Mouse (Mus musculus) spleen, postnatal 14 days (tissue): Measurements from ENCODE around the gene Tmem267.
"Not testable (repeated sequence)": the region's sequence is repeated elsewhere in the genome, so short reads cannot be mapped to it uniquely, and the experiment has no call there.

Experiments
- DNase-seq, 2 experiments: peaks; one replicate each; pipeline ENCODE4 v3.0.0; 2021 to 2022; ENCODE audit warnings: low spot score in 2 of 2

Gene Tmem267

DNA sequence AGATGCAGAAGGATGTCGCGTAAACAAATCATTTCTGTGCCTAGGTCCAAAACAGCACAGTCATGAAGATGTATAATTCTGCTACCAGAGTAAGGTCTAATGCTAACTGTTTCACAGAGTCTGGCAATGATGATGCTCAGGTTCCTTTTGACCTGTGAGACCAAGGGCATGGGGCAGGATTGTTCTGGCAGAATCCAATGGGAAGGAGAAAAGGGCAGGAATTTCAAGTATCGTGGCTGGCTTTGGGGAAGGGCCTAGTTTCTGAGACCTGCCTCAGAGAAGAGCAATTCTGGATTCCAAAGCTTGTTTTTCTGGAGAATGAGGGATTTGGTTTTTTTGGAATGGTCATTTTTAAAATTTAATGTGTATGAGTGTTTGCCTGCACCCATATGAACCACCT, 131.0 kb downstream of the Tmem267 start:
- no peak for DNase-seq

DNA sequence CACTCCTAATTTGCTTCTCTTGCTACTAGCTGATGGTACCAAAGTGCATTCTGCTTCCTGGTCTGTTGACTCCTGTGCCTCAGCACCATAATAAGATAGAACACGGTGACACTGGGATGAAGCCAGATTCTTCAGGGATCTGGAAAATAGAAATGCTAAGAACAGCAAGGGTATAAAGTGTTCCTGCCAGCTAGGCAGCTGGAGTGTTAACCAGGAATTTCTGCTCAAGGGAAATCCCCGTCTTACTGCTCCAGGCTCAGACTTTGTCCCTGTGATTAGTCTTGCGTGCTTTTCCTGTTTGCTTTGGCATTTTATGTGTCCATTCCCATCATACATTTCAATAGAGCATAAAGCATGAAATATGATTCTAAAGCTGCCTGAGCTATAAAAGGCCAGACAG, 131.9 kb downstream of the Tmem267 start:
- no peak for DNase-seq

DNA sequence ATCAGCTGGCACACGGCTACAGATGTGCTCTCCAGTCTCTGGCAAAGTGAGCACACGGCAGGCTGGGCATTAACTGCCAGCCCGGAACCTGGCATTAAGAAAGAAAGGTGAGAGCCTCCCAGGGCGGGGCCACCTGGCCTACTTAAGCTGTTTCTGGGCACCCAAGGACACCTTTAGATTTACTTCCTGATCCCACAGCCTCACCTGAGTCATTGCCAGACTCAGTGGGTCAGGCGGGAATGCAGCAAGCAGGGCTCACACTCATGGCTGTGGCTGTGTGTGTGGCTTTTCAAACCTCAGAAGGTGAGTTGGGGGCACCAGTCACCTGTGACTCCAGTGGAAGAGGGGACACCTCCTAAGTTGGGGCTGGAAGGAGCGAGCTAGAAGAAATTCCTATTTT, 135.8 kb downstream of the Tmem267 start, which contains the start of gene Ccl28:
Ccl28 (plus strand) TSS at position 186 of the 400 bp plus-strand sequence.
- DNase-seq = no peak

DNA sequence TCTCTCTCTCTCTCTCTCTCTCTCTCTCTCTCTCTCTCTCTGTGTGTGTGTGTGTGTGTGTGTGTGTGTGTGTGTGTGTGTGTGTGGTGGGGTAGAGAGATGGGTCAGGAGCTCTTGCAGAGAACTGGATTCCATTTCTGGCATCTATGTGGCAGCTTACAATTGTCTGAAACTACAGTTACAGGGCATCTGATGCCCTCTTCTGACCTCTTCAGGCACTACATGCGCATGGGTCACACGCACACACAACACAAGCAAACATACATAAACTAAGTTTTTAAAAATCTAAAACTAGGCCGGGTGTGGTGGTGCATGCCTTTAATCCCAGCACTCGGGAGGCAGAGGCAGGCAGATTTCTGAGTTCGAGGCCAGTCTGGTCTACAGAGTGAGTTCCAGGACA, 138.1 kb downstream of the Tmem267 start:
- DNase-seq = not testable (repeated sequence)

DNA sequence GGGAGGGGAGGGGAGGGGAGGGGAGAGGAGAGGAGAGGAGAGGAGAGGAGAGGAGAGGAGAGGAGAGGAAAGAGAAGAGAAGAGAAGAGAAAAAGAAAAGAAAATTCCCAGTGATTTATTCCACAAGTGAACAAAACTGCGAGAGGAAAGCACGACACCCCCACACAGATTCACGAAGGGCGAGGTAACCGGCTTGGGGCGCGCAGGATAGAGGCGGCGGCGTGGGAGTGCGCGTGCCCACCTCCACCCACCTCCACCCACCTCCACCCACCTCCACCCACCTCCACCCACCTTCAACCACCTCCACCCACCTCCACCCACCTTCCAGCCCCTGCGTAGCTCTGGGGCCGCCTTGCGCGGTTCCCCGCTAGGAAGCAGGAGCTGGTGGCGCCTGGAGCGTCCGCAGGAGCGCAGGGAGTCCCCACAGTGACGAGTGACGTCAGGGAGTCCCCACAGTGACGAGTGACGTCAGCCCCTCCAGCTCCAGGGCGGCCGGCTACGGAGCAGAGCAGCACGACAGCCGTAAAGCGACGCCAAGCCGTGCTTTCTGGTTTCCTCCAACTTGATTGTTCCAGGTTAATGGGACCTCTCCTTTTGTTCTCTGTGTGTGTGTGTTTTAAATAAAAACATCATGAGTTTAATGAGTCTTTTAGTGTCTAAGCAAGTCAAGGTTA, 143.8 kb downstream of the Tmem267 start:
- peak; percentile 24 to 53 for DNase-seq

DNA sequence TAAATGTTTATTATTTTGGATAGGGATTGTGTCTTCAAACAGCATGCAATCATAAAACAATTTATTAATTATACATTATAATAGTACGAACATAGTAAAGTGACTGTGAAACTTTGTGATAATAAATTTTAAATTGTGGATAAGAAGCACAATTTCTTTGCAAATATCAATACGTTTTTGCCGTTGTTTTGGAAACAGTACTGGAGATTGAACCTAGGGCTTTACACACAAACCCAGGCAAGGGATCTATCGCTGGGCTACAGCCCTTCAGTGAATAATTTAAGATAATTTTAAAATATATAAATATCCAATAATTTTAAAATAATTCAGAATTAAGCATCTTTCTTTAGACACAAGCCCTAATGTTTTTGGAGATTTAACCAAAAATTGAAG, 144.3 kb downstream of the Tmem267 start:
- no peak for DNase-seq

DNA sequence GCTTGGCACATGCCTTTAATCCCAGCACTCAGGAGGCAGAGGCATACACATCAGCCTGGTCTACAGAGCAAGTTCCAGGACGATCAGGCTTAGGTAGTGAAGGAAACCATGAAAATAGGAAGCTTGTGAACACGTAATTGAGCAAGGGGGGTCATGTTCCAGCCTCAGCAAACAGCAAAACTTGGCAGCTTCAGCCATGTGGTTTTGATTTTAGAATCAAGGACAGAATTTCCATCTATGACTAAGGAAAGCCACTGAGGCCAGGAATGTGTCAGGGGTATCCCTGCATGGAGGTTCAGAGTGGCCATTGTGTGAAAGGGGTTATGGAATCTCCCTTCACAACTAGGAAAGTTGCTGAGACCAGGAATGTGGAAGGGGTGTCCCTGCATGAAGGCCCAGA, 147.7 kb downstream of the Tmem267 start:
- no peak for DNase-seq

DNA sequence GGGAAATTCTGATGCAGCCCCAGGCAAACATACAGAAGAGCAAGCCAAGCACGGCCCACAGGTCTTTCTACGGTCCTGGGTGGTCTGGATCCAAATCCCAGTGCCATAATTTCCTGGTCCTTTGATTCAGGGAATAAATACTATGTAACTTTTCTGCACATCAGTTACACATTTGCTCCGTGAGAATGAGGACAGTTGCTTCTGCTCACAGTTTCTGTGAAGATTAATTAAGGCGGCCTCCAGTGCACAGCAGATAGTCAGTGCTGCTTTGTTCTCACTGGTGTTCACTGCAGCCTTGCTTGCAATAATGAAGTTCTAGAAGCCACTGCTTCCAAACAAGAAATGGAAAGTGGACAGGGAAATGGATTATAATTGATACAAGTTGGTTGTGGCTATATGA, 150.0 kb downstream of the Tmem267 start:
- no peak for DNase-seq

DNA sequence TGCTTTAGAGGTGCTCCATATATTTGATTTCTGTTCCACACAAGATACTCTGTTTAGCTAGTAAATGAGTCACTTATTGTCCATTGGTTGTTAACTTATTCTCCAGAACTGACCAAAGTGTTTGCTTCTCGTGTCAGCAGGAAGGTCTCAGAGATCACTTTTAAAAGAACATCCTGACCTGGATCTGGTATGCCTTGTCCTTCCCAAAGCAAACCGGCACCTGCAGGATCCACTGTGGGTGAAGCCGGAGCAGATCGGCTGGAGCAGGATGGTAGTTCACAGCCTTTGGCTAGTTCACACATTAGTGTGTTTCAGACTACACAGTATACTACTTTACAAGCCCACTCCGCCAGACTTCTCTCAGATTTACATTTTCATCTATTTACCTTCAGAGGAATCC, 150.6 kb downstream of the Tmem267 start:
- DNase-seq = no peak

DNA sequence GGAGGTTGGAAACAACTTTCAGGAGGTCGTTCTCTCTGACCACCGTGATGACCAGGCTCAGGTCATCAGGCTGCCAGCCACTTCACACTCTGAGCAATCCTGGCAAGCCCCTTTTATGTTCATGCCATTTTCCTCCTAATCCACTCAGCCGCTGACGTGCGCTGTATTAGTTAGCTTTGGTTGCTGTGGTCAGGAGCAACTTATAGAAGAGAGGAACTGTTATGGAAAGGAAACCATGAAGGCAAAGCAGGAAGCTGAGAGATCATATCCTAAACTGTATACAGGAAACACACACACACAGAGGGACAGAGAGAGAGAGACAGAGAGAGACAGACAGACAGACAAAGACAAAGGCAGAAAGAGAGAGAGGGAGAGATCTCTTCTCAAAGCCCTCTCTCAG, 151.5 kb downstream of the Tmem267 start:
- no peak for DNase-seq

DNA sequence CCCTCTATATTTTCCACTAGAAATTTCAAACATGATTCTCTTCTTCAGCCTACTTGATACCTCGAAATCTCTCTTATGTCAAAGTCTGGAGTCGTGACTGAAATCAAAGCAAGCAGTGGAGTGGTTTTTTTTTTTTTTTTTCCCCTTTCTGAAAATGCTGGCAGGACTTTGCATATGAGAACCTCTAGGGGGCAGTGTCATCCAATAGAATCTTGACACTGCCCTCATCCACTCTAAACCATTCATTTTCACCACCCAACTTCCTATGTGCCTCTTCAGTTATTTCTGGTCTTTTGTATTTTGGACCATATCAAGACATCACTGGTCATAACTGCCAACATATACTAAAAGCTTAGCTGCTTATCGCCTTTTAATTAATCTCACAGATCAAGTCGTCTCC, 152.7 kb downstream of the Tmem267 start:
- no peak for DNase-seq

DNA sequence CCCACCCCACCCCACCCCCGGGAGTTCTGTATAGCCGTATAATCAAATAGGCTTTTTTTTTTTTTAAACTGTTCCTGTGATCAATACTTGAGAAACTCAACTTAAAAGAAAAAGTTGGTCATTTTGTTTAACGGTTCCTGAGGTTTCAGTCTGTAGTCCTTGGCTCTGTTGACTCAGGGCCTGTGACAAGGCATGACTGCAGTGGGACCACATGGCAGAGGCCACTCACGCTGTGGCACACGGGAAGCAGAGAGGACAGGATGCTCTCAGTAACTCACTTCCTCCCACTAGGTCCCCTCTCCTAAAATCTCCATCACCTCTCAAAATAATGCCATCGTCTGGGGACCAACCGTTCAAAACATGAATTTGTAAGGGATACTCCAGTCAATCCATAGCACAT, 153.3 kb downstream of the Tmem267 start:
- no peak for DNase-seq

DNA sequence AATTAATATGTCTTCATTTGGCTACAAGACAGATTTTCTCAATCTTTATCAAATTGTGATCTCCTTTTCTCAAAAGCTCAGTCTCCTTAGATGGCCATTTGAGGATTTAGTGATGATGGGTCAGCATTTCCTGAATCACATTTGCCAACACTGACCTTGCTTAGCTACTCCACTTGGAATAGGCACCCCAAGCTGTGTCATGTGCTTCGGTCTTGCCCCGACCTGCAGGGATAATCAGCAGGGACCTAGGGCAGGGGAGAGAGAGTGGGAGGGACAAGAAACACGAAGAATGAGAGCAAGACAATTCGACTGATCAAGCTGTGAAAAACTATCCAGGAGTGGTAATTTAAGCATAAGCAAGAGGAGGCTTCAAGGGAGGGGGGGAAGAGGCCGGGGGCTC, 156.9 kb downstream of the Tmem267 start:
- no peak for DNase-seq

DNA sequence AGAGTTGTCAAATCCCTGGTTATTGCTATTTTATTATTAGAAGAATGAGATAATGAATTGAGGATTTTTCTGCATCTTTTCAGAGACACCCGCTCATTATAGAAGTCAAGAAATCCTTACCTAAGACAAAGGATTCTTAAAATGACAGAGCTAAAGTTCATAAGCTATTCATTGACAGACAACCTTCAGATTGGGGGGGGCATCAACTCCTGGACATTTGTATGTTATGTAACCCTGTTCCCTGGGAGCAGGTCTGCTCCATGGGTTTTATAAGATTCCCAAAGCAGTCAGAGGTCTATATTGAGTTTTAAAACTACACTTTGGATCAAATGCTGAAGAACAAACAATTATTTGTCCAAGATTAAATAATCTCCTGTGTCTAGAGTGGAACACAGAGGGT, 158.7 kb downstream of the Tmem267 start:
- no peak for DNase-seq

DNA sequence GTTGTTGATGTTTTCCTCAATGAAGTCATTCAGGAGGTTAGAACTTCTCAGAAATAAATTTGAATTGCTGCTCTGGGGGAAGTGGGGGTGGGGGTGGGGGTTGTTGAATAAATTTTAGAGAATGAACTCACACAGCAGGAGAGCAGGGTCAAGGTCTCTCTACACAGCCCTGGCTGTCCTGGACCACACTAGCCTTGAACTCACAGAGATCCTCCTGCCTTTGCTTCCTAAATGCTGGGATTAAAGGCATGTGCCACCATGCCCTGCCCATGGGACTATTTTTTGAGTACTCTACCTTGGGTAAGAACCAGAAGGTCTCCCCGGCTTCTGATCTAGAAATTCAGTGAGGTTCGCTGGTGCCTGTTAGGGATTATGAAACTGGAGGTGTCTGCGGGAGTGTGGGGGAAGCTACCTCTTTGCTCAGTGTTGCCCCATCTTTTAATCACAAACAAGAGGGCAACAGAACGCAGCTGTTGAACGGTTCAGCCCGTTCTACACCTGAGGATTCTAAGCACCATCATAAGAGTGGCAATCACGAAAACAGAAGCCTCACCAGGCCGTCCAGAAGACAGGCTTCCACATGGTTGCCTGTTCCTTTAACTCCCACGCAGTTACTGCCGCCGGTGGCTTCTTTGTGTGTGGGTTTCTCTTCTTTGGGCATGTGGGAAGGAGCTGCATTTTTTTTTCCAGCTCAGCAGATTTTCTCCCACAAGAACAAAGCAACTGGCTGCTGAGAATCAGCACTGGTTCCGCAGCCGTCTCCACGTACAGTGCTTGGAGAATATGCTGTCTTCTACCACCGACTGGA, 161.3 kb downstream of the Tmem267 start:
- no peak for DNase-seq

DNA sequence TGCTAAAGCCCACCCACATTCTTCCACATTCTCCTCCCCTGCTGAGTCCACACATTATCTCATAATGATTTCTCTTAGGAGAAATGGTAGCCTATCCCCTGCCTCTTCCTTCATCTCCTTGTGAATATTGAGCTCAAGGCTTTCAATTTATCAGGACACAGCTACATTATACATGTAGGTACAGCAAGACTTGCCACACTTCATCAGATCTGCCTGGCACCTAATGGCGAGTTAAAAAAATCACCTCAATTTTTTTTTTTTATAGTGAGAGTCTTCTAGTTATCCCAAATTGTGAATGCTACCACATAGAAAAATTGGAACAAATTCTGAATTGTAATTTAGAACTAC, 161.8 kb downstream of the Tmem267 start:
- DNase-seq = no peak

DNA sequence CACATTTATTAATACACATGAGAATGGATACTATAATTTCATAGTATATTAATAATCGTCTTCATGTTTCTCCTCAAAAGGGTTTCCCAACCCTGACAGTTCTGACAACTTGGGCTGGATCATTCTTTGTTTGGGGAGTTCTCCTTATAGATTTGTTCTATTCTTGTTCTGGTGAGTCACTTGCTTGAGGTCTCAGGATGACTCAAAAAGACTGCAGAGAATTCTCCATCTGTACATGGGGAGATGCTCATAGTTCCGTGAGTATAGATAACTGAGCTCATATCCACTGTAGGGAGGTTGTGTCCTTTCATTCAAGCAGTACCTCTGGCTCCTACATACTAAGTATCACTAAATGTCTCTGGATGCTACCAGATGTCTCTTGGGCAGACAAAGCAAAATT, 166.9 kb downstream of the Tmem267 start:
- DNase-seq = no peak

DNA sequence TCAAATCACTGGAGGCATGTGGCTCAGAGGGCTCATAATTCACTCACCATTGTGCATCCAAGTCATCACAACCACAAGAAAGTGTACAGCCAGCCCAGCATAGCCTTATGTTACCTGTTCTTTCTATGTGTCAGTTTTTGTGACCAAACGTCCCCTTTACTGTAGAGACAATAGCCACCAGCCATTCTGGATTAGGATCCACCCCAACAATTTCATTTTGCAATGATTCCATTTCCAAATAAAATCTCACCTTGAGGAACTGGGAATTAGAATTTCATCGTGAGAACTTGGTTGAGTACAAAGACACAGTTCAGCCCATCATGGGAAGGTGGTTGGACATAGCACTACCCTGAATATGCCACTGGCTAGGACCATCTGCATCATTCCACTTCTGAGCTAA, 168.4 kb downstream of the Tmem267 start:
- DNase-seq = no peak

DNA sequence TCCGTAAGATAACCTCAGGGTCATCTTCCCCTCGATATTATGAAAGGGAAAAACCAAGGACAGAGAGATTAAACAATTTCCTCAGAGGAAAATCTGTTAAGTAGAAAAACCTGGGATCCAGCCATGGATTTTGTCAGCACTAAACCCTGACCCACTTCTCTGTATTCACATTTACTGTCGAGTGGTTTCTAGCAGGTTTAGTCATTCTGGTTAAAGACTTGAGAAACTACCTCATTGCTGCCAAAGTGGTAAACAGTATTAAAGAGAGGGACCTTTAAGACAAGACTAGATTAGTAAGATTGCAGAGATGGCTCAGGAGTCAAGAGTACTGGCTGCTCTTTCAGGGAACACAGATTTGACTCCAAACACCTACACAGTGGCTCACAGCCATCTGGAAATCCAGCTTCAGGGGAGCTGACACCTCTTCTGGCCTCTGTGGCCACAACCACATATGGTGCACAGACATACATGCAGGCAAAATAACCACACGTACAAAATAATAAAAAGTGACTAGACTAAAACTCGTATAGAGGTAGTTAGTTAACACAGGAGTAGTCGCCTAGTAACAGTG, 169.1 kb downstream of the Tmem267 start:
- DNase-seq = no peak
